Mouse (Mus musculus): Measurements from ENCODE around the gene Cdc42ep1. TPM values are rescaled to one million over a fixed set of nuclear protein-coding genes. Genes with fewer than 3 reads are reported as not detected.
"Not testable (repeated sequence)": the region's sequence is repeated elsewhere in the genome, so short reads cannot be mapped to it uniquely, and the experiment has no call there.

The Cdc42ep1 gene
- polyA plus RNA-seq, 1 experiment from 2014 or later, result 12.6 TPM

- Histone ChIP-seq H3K4me2 (ENCODE audit: low read depth, low read length) (peak overlapping the region; percentile 92), H3K36me3 (replicated peaks; ENCODE audit: insufficient read depth, low read length) (0 out of 2 replicates have a peak, but pooled peaks cover 4% of the 10 kb centered on the region), H3K27me3 (ENCODE audit: insufficient read depth, low read length) (no peaks in the 10 kb centered on the region), H3K4me1 (ENCODE audit: insufficient read depth) (peaks cover 26% of the 10 kb centered on the region), H3K9me3 (ENCODE audit: low read length) (no peaks in the 10 kb centered on the region), H3K4me3 (ENCODE audit: low read depth, low read length) (peak overlapping the region; percentile 83), H3K27ac (ENCODE audit: low read depth) (peak overlapping the region; percentile 96), H3K9ac (replicated peaks) (peak overlapping the region; percentile 89)
- WGBS (ENCODE audit: insufficient replicate concordance), result 4% methylated on average over 17 of the region's 17 CpGs
- DNase-seq (peak; percentile 80), ATAC-seq (no peak)
- TF ChIP-seq EP300 (IDR thresholded peaks at IDR 0.05; ENCODE audit: low read depth) (peak; percentile 73), CTCF (IDR thresholded peaks at IDR 0.05; ENCODE audit: low read depth) (peak; percentile 81)
Observed at GRCm38 (mm10) chr15:78876258-78876696, 33.9 kb downstream of the Cdc42ep1 start.

GRCm38 (mm10) chr15:78876991-78877809 lies 34.8 kb downstream of the Cdc42ep1 start, which contains the start of gene Gga1:
Gga1 (plus strand) TSS chr15:78877190.
- peak; percentile 93 for DNase-seq
- under 1% methylated on average over 67 of the region's 95 CpGs for WGBS (ENCODE audit: insufficient replicate concordance)
- H3K27me3 ChIP-seq (ENCODE audit: insufficient read depth, low read length), result no peaks in the 10 kb centered on the region
- peaks cover 12% of the 10 kb centered on the region for H3K36me3 ChIP-seq (replicated peaks; ENCODE audit: insufficient read depth, low read length)
- peak within 1 kb of the TSS; percentile 92 for H3K4me2 ChIP-seq (ENCODE audit: low read depth, low read length)
- ATAC-seq, result peak; percentile 92
- peaks cover 26% of the 10 kb centered on the region for H3K4me1 ChIP-seq (ENCODE audit: insufficient read depth)
- peak within 1 kb of the TSS; percentile 96 for H3K27ac ChIP-seq (ENCODE audit: low read depth)
- H3K9me3 ChIP-seq (ENCODE audit: low read length), result no peaks in the 10 kb centered on the region
- TF ChIP-seq EP300 (IDR thresholded peaks at IDR 0.05; ENCODE audit: low read depth) (no peak), CTCF (IDR thresholded peaks at IDR 0.05; ENCODE audit: low read depth) (peak; percentile 56)
- peak within 1 kb of the TSS; percentile 83 for H3K4me3 ChIP-seq (ENCODE audit: low read depth, low read length)
- H3K9ac ChIP-seq (replicated peaks), result peak within 1 kb of the TSS; percentile 89

DNA sequence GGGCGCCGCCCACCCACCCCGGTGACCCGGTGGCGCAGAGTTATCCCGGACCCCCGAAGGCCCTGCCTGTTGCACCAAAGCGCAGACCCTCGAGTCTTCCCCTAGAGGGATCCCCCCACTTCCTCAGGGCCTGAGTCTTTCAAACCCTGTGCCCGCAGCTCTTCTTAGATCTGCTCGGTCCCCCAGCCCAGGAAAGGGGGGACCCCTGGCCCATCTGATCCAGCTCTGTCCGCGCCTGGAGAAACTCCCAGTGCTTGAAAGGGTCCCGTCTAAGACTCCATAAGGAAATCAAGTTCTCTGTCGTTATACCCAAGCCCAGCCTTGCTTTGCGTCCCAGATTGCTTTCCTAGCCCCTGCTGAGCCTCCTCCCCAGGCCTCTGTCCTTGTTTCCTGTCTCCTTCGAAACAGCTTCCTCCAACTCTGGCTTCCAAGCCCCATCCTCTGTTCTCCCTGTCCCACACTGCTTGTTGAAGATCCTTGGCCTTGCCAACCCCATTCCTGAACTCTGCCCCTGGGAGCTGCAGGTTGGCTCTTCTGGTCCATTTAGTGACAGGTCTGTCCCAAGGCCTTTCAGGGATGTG lies 35.5 kb downstream of the Cdc42ep1 start:
- peaks cover 26% of the 10 kb centered on the region for H3K4me1 ChIP-seq (ENCODE audit: insufficient read depth)
- 3% methylated on average over 15 of the region's 17 CpGs for WGBS (ENCODE audit: insufficient replicate concordance)
- DNase-seq, result no peak

DNA sequence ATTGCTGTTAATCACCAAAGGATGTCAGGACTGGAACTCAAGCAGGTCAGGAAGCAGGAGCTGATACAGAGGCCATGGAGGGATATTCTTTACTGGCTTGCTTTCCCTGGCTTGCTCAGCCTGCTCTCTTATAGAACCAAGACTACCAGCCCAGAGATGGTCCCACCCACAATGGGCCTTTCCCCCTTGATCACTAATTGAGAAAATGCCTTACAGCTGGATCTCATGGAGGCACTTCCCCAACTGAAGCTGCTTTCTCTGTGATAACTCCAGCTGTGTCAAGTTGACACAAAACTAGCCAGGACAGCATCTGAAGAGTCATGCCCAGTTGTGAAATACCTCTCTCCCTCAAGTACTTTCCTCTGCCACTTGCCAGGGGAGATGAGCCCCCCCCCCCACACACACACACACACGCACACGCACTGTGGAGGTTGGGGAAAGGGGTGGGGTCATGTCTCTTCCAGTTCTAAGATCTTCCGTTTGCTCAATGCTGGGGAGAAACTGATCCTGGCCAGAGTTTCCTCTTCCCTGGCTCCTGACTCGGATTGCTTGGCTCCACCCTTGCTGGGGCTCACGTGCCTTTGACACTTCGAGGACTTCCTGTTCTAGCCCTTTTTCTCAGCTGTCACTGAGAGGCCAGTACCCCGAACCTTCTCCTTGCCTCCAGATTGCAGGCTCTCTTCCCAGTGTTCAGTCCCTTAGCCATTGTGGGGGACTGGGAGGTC lies 36.5 kb downstream of the Cdc42ep1 start:
- H3K9me3 ChIP-seq (ENCODE audit: low read length), result not testable (repeated sequence)
- WGBS (ENCODE audit: insufficient replicate concordance), result 23% methylated on average over 7 of the region's 7 CpGs
- peaks cover 26% of the 10 kb centered on the region for H3K4me1 ChIP-seq (ENCODE audit: insufficient read depth)

More for the DNA sequence above, 35.5 kb downstream of the Cdc42ep1 start:
- peak overlapping the region; percentile 83 for H3K4me3 ChIP-seq (ENCODE audit: low read depth, low read length)
- H3K27me3 ChIP-seq (ENCODE audit: insufficient read depth, low read length), result no peaks in the 10 kb centered on the region
- peak overlapping the region; percentile 92 for H3K4me2 ChIP-seq (ENCODE audit: low read depth, low read length)
- peaks cover 19% of the 10 kb centered on the region for H3K36me3 ChIP-seq (replicated peaks; ENCODE audit: insufficient read depth, low read length)
- TF ChIP-seq EP300 (IDR thresholded peaks at IDR 0.05; ENCODE audit: low read depth) (no peak), CTCF (IDR thresholded peaks at IDR 0.05; ENCODE audit: low read depth) (no peak)
- peak overlapping the region; percentile 96 for H3K27ac ChIP-seq (ENCODE audit: low read depth)
- peak overlapping the region; percentile 89 for H3K9ac ChIP-seq (replicated peaks)
- H3K9me3 ChIP-seq (ENCODE audit: low read length), result no peaks in the 10 kb centered on the region
- no peak for ATAC-seq

GRCm38 (mm10) chr15:78880432-78880831 lies 38.0 kb downstream of the Cdc42ep1 start:
- Histone ChIP-seq H3K4me1 (ENCODE audit: insufficient read depth) (peaks cover 26% of the 10 kb centered on the region), H3K4me2 (ENCODE audit: low read depth, low read length) (no peak overlapping the region), H3K9me3 (ENCODE audit: low read length) (no peaks in the 10 kb centered on the region), H3K36me3 (replicated peaks; ENCODE audit: insufficient read depth, low read length) (peaks cover 42% of the 10 kb centered on the region), H3K4me3 (ENCODE audit: low read depth, low read length) (no peak overlapping the region), H3K27me3 (ENCODE audit: insufficient read depth, low read length) (no peaks in the 10 kb centered on the region), H3K27ac (ENCODE audit: low read depth) (no peak overlapping the region), H3K9ac (replicated peaks) (no peak overlapping the region)
- TF ChIP-seq CTCF (IDR thresholded peaks at IDR 0.05; ENCODE audit: low read depth), result no peak
- TF ChIP-seq EP300 (IDR thresholded peaks at IDR 0.05; ENCODE audit: low read depth), result no peak
- DNase-seq, result no peak
- ATAC-seq, result no peak
- WGBS (ENCODE audit: insufficient replicate concordance), result 95% methylated on average over 8 of the region's 8 CpGs

More for the DNA sequence above, 36.5 kb downstream of the Cdc42ep1 start:
- Histone ChIP-seq H3K36me3 (replicated peaks; ENCODE audit: insufficient read depth, low read length) (peaks cover 30% of the 10 kb centered on the region), H3K4me2 (ENCODE audit: low read depth, low read length) (peak overlapping the region; percentile 19; the same call in 1 of the 2 replicates), H3K27ac (ENCODE audit: low read depth) (peak overlapping the region; percentile 71)
- DNase-seq, result peak; percentile 49
- not testable (repeated sequence) for ATAC-seq; H3K27me3 ChIP-seq (ENCODE audit: insufficient read depth, low read length); H3K9ac ChIP-seq (replicated peaks); H3K4me3 ChIP-seq (ENCODE audit: low read depth, low read length)

DNA sequence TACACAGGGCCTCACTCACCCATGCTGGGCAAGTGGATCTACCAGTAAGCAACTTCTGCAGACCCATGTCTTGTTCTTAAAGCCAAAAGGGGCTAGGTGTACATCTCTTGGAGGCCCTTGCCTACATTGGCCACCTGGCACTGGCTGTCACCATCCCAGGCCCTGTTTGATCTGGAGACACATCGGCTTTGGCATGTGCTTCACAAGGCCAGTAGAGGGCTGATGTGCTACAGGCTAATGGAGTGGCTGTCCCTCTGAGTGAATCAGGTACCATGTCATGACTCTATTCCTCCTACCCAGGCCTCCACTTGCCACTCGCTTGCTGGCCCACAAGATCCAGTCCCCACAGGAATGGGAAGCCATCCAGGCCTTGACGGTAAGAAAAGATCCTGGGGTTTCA lies 39.4 kb downstream of the Cdc42ep1 start:
- WGBS (ENCODE audit: insufficient replicate concordance), result 83% methylated on average over 3 of the region's 3 CpGs
- Histone ChIP-seq H3K9ac (replicated peaks) (no peak overlapping the region), H3K36me3 (replicated peaks; ENCODE audit: insufficient read depth, low read length) (peaks cover 53% of the 10 kb centered on the region), H3K27me3 (ENCODE audit: insufficient read depth, low read length) (no peaks in the 10 kb centered on the region), H3K4me3 (ENCODE audit: low read depth, low read length) (no peak overlapping the region), H3K4me2 (ENCODE audit: low read depth, low read length) (no peak overlapping the region), H3K9me3 (ENCODE audit: low read length) (no peaks in the 10 kb centered on the region), H3K4me1 (ENCODE audit: insufficient read depth) (peaks cover 15% of the 10 kb centered on the region), H3K27ac (ENCODE audit: low read depth) (no peak overlapping the region)
- no peak for TF ChIP-seq EP300 (IDR thresholded peaks at IDR 0.05; ENCODE audit: low read depth)
- 0 out of 2 replicates have a peak, but pooled peaks have one; percentile 23 for TF ChIP-seq CTCF (IDR thresholded peaks at IDR 0.05; ENCODE audit: low read depth)
- ATAC-seq (no peak), DNase-seq (no peak)
